9 mouse cellular contexts compared by ENCODE assay signal in genomic region chr16:13189430-13190107, GRCm38 (mm10).
DNase-seq lines count a peak whose midpoint lies in the region; ATAC-seq and TF ChIP-seq lines count a peak whose summit lies in the region.
"Had no signal": no experiment of that assay in that cellular context is flagged by ENCODE, and none has a peak within 500 bp of the region (broad histone marks: within the 10 kb centered on the region; RNA-seq: fewer than 3 reads in every experiment).

No protein-coding gene starts in this region.

- H3K27ac ChIP-seq in testis, adult 2 months (ENCODE audit: control insufficient read depth, insufficient read depth, low read depth, low read length) = peak overlapping the region; percentile 58
- peak overlapping the region; percentile 86 for H3K27ac ChIP-seq in heart, embryonic 15.5 days
- no peak overlapping the region; the same call in 1 of the 2 replicates for H3K27ac ChIP-seq in liver, embryonic 13.5 days
- H3K27ac ChIP-seq: neural tube, embryonic 12.5 days had no signal

- H3K4me3 ChIP-seq in testis, adult 2 months (ENCODE audit: control insufficient read depth, low read depth, low read length) = no peak overlapping the region
- no peak overlapping the region for H3K4me3 ChIP-seq in heart, embryonic 15.5 days
- no peak overlapping the region for H3K4me3 ChIP-seq in liver, embryonic 13.5 days (replicated peaks)
- H3K4me3 ChIP-seq: neural tube, embryonic 12.5 days had no signal

- no peaks in the 10 kb centered on the region for H3K36me3 ChIP-seq in testis, adult 2 months (ENCODE audit: control insufficient read depth, insufficient read depth, low read length)
- H3K36me3 ChIP-seq in heart, embryonic 15.5 days = no peaks in the 10 kb centered on the region
- no peaks in the 10 kb centered on the region for H3K36me3 ChIP-seq in liver, embryonic 13.5 days
- H3K36me3 ChIP-seq: neural tube, embryonic 12.5 days had no signal

- H3K9me3 ChIP-seq in heart, embryonic 15.5 days (replicated peaks) = no peaks in the 10 kb centered on the region
- no peaks in the 10 kb centered on the region for H3K9me3 ChIP-seq in liver, embryonic 13.5 days (replicated peaks)
- H3K9me3 ChIP-seq: neural tube, embryonic 12.5 days had no signal

- no peak overlapping the region for H3K9ac ChIP-seq in heart, embryonic 15.5 days
- H3K9ac ChIP-seq in liver, embryonic 13.5 days = no peak overlapping the region
- H3K9ac ChIP-seq: neural tube, embryonic 12.5 days had no signal

- TF ChIP-seq POLR2A in testis, adult 2 months (IDR thresholded peaks at IDR 0.05; ENCODE audit: control insufficient read depth, low read depth, low read length) = no peak

- 11% methylated on average over 12 of the region's 12 CpGs for WGBS in heart, embryonic 15.5 days
- 33% methylated on average over 12 of the region's 12 CpGs for WGBS in liver, embryonic 13.5 days (ENCODE audit: insufficient replicate concordance)

- H3K4me2 ChIP-seq in heart, embryonic 15.5 days = peak overlapping the region; percentile 50
- no peak overlapping the region for H3K4me2 ChIP-seq in liver, embryonic 13.5 days
- H3K4me2 ChIP-seq: neural tube, embryonic 12.5 days had no signal

- H3K27me3 ChIP-seq in testis, adult 2 months (ENCODE audit: control insufficient read depth, insufficient read depth, low read length) = no peaks in the 10 kb centered on the region
- no peaks in the 10 kb centered on the region for H3K27me3 ChIP-seq in heart, embryonic 15.5 days
- H3K27me3 ChIP-seq in liver, embryonic 13.5 days = no peaks in the 10 kb centered on the region
- H3K27me3 ChIP-seq: neural tube, embryonic 12.5 days had no signal

- TF ChIP-seq CTCF in testis, adult 2 months (IDR thresholded peaks at IDR 0.05; ENCODE audit: control insufficient read depth, insufficient read depth, insufficient replicate concordance, low read depth, low read length) = no peak

- ATAC-seq in heart, embryonic 15.5 days (replicated peaks; ENCODE audit: insufficient number of reproducible peaks, insufficient read depth, low FRiP score, low read depth) = peak; percentile 76
- 0 out of 2 replicates have a peak, but pooled peaks have one; percentile 24 for ATAC-seq in liver, embryonic 13.5 days (ENCODE audit: low read depth)

- DNase-seq in testis, postnatal 14 days (ENCODE audit: low spot score) = no peak
- no peak for DNase-seq in liver, embryonic 13.5 days
- DNase-seq in yolk sac, embryonic 10.5 days (ENCODE audit: low spot score) = peak; percentile 62
- no peak for DNase-seq in left cerebral cortex, adult 11 months (ENCODE audit: low spot score)
- DNase-seq in left cerebral cortex, adult 18-20 months (ENCODE audit: low spot score in 2 of 2) = no peak
- DNase-seq in cerebellum, adult 8-10 months = no peak

- no peaks in the 10 kb centered on the region; the same call in none of the 2 replicates for H3K4me1 ChIP-seq in testis, adult 2 months (ENCODE audit: control insufficient read depth, insufficient read depth, low read length)
- peaks cover 41% of the 10 kb centered on the region for H3K4me1 ChIP-seq in heart, embryonic 15.5 days (replicated peaks)
- H3K4me1 ChIP-seq in liver, embryonic 13.5 days (replicated peaks) = peaks cover 14% of the 10 kb centered on the region
- H3K4me1 ChIP-seq: neural tube, embryonic 12.5 days had no signal
